Mouse (Mus musculus) kidney, adult 2 months (tissue): ENCODE data around the gene Mylk.

ENCODE experiments used
- CTCF ChIP-seq: fragments of 200-500 bp; conservative IDR thresholded peaks from 2 replicates; pipeline ENCODE4 v1.5.1; 2011; ENCODE audit warnings: low read depth, mild to moderate bottlenecking, control low read depth, low read length, moderate library complexity, mixed read lengths; ENCODE audit not compliant: insufficient read depth, insufficient read length
- POLR2A ChIP-seq: fragments of 200-500 bp; IDR thresholded peaks from one replicate; pipeline ENCODE4 v1.6.1; 2011; ENCODE audit warnings: low read depth, low read length, control low read depth

GRCm38 (mm10) chr16:34813570-34813969 is 68.6 kb downstream of the Mylk start:
- TF ChIP-seq CTCF, result no peak
- TF ChIP-seq POLR2A, result no peak
